Mouse (Mus musculus) neural tube, embryonic 12.5 days (tissue): ENCODE data around the gene Cd209d. TPM values are rescaled to one million over a fixed set of nuclear protein-coding genes. Genes with fewer than 3 reads are reported as not detected.
"Not testable (repeated sequence)": the region's sequence is repeated elsewhere in the genome, so short reads cannot be mapped to it uniquely, and the experiment has no call there.

Experiments
- ATAC-seq: fragments of 200-750 bp; cut with Nextera tagmentation; 2 replicates; pipeline ENCODE4 v1.8.0; 2017; ENCODE audit warnings: low read depth, mild to moderate bottlenecking, moderate TSS enrichment, moderate library complexity; ENCODE audit not compliant: low FRiP score
- H3K27ac ChIP-seq: fragments of 300-500 bp; sonication (generic); 2 replicates; pipeline ENCODE4 v1.5.1; 2016
- H3K27me3 ChIP-seq: fragments of 300-500 bp; sonication (generic); replicated peaks from 2 replicates; pipeline ENCODE4 v1.6.1; 2016; ENCODE audit warnings: mild to moderate bottlenecking
- H3K36me3 ChIP-seq: fragments of 300-500 bp; sonication (generic); 2 replicates; pipeline ENCODE4 v1.6.1; 2016; ENCODE audit warnings: mild to moderate bottlenecking
- H3K4me1 ChIP-seq: fragments of 300-500 bp; sonication (generic); 2 replicates; pipeline ENCODE4 v1.6.1; 2016
- H3K4me2 ChIP-seq: fragments of 300-500 bp; sonication (generic); replicated peaks from 2 replicates; pipeline ENCODE4 v1.6.1; 2016; ENCODE audit warnings: mild to moderate bottlenecking
- H3K4me3 ChIP-seq: fragments of 300-500 bp; sonication (generic); 2 replicates; pipeline ENCODE4 v1.5.1; 2016
- H3K9ac ChIP-seq: fragments of 300-500 bp; sonication (generic); 2 replicates; pipeline ENCODE4 v1.6.1; 2016; ENCODE audit warnings: mild to moderate bottlenecking
- H3K9me3 ChIP-seq: fragments of 300-500 bp; sonication (generic); 2 replicates; pipeline ENCODE4 v1.6.1; 2016; ENCODE audit warnings: mild to moderate bottlenecking
- WGBS: fragments of 180-500 bp; shearing (Covaris S2); methylation state at CpG from one replicate; pipeline ENCODE4 v1.1.7; 2016; 5-methylcytosine and 5-hydroxymethylcytosine counted together
- polyA plus RNA-seq: library from polyadenylated mRNA; unstranded; fragments of >200 nt; fragmentation: Nextera tagmentation; extraction: Ambion mirVana; gene quantifications from 2 replicates; pipeline ENCODE4 v1.2.1, GENCODE M21; 2016

Gene Cd209d
- not detected in 2 replicates for polyA plus RNA-seq

- 71% methylated on average over 4 of the region's 4 CpGs for WGBS
Observed at GRCm38 (mm10) chr8:3878455-3878854, at the start of gene Cd209d. Gene Cd209d, minus strand, starts transcription at chr8:3878555.

DNA sequence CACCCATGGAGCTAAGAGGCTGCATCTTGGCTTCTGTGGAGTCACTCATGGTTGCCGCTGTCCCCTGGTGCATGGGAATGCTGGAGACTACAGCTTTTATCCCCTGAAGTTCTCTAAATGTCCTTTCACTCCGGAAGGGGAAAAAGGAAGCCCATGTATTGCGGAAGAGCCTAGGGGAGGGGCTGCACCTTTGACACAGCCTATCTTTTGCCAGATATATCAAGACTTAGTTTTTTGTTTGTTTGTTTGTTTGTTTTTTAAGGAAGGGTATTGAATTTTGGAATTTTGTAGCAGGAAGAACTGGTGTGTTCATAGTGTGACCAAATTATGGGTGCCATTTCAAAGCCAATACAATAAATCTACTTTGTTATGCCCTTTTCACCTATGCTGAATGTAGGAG, 48.4 kb upstream of the Cd209d start, which contains the start of gene Cd209b:
Gene Cd209b (minus strand): TSS at position 101 of the 400 bp plus-strand sequence.
- no peak within 1 kb of the TSS for H3K9ac ChIP-seq
- no peak within 1 kb of the TSS for H3K4me2 ChIP-seq
- H3K27ac ChIP-seq = no peak within 1 kb of the TSS
- H3K4me3 ChIP-seq = no peak within 1 kb of the TSS
- no peaks in the 10 kb centered on the region for H3K4me1 ChIP-seq
- H3K9me3 ChIP-seq = peaks cover 16% of the 10 kb centered on the region; the same call in 1 of the 2 replicates
- ATAC-seq = no peak
- H3K36me3 ChIP-seq = no peaks in the 10 kb centered on the region
- H3K27me3 ChIP-seq = no peaks in the 10 kb centered on the region
- 89% methylated on average over 3 of the region's 3 CpGs for WGBS

More at GRCm38 (mm10) chr8:3878455-3878854, at the start of gene Cd209d:
- H3K27me3 ChIP-seq = no peaks in the 10 kb centered on the region
- H3K9me3 ChIP-seq = peaks cover 33% of the 10 kb centered on the region
- ATAC-seq = no peak
- H3K4me1 ChIP-seq = no peaks in the 10 kb centered on the region
- no peak within 1 kb of the TSS for H3K4me3 ChIP-seq
- H3K9ac ChIP-seq = no peak within 1 kb of the TSS
- H3K4me2 ChIP-seq = no peak within 1 kb of the TSS
- no peak within 1 kb of the TSS for H3K27ac ChIP-seq
- no peaks in the 10 kb centered on the region for H3K36me3 ChIP-seq

GRCm38 (mm10) chr8:3876121-3876520, 2.2 kb downstream of the Cd209d start:
- H3K9me3 ChIP-seq = peaks cover 44% of the 10 kb centered on the region

GRCm38 (mm10) chr8:3862736-3863135, 15.6 kb downstream of the Cd209d start:
- not testable (repeated sequence) for H3K27ac ChIP-seq, H3K4me2 ChIP-seq, H3K27me3 ChIP-seq, H3K4me3 ChIP-seq, H3K9ac ChIP-seq, H3K4me1 ChIP-seq, H3K36me3 ChIP-seq, ATAC-seq
- H3K9me3 ChIP-seq = peaks cover 11% of the 10 kb centered on the region

More at GRCm38 (mm10) chr8:3876121-3876520, 2.2 kb downstream of the Cd209d start:
- H3K4me2 ChIP-seq = no peak overlapping the region
- H3K9ac ChIP-seq = no peak overlapping the region
- no peak overlapping the region for H3K4me3 ChIP-seq
- H3K4me1 ChIP-seq = no peaks in the 10 kb centered on the region
- no peak overlapping the region for H3K27ac ChIP-seq
- H3K27me3 ChIP-seq = no peaks in the 10 kb centered on the region
- 81% methylated on average over 2 of the region's 2 CpGs for WGBS
- ATAC-seq = no peak
- H3K36me3 ChIP-seq = no peaks in the 10 kb centered on the region

DNA sequence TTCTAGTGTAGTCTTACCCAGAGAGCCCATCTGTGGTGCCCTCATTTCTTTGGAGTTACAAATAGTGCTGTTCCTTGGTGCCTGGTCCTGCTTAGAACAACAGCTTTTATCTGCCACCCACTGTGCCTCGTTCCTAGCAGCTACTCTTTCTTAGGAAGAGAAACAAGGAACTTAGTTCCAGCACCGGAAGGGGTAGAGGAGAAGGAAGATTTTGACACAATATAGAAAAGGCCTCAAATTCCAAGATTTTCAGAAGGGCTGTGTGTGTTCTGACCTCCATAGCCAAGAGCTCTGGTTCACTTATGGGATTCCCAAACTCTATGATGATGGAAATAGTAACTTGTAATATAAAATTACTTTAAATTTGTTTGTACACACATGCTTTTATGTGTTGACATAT, 24.1 kb downstream of the Cd209d start, which contains the start of gene Cd209e:
Gene Cd209e (minus strand): TSS at position 101 of the 400 bp plus-strand sequence.
- Histone ChIP-seq H3K9me3 (peaks cover 9% of the 10 kb centered on the region), H3K4me1 (no peaks in the 10 kb centered on the region), H3K27ac (no peak within 1 kb of the TSS), H3K4me3 (no peak within 1 kb of the TSS), H3K9ac (no peak within 1 kb of the TSS), H3K4me2 (no peak within 1 kb of the TSS), H3K36me3 (no peaks in the 10 kb centered on the region), H3K27me3 (no peaks in the 10 kb centered on the region)
- no peak for ATAC-seq
- WGBS = 80% methylated on average over 2 of the region's 2 CpGs

Other genes with a start within 250 kb of the Cd209d start
- gene Stxbp2, start 247.6 kb downstream of the Cd209d start, polyA plus RNA-seq = 24.5 and 26.5 TPM in 2 replicates
- gene Retn, start 222.8 kb downstream of the Cd209d start, polyA plus RNA-seq = 0.45 TPM in 1 of 2 replicates, not detected in the other
- gene Mcemp1, start 212.8 kb downstream of the Cd209d start, polyA plus RNA-seq = 0.13 TPM in 1 of 2 replicates, not detected in the other
- 7.1 and 8.0 TPM in 2 replicates for gene Fcor, start 206.2 kb downstream of the Cd209d start, polyA plus RNA-seq
- 44.5 and 45.6 TPM in 2 replicates for gene Trappc5, start 202.3 kb downstream of the Cd209d start, polyA plus RNA-seq
- 0.30 and 0.41 TPM in 2 replicates for gene Fcer2a, start 184.4 kb downstream of the Cd209d start, polyA plus RNA-seq
- not detected in 2 replicates for gene Clec4g, start 157.9 kb downstream of the Cd209d start, polyA plus RNA-seq
- gene Cd209a, start 129.6 kb downstream of the Cd209d start, polyA plus RNA-seq = not detected in 2 replicates
- not detected in 2 replicates for gene Cd209e, start 24.2 kb downstream of the Cd209d start, polyA plus RNA-seq
- not detected in 2 replicates for gene Cd209b, start 48.3 kb upstream of the Cd209d start, polyA plus RNA-seq
- 0.63 and 0.72 TPM in 2 replicates for gene Cd209c, start 76.2 kb upstream of the Cd209d start, polyA plus RNA-seq
- gene Cd209f, start 227.3 kb upstream of the Cd209d start, polyA plus RNA-seq = not detected in 2 replicates